Mouse (Mus musculus) embryo, embryonic 9.5 days (tissue): Measurements from ENCODE around the gene Plppr1.

Experiments used
- DNase-seq: peaks from one replicate; pipeline ENCODE4 v3.0.0-alpha.2; 2017; ENCODE audit errors: extremely low spot score

Plppr1 gene

DNA sequence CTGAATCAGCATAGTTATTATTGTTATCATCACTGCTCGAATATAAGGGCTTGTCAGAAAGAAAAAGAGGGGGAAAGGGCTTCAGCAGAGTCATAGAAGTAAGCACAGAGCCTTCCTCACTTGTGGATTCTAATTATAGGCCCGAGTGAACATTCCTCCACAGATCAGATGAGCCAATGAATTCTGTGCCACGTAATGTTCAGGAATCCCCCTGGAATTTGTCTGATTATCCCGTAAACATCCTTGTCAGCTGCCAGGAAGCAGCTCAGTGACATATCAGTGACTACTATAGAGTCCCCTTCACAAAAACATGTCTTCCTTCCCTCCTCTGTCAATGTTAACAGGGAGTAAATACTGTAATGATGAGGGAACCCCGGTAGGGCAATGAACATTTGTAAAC, 50.9 kb downstream of the Plppr1 start:
- DNase-seq, result no peak

DNA sequence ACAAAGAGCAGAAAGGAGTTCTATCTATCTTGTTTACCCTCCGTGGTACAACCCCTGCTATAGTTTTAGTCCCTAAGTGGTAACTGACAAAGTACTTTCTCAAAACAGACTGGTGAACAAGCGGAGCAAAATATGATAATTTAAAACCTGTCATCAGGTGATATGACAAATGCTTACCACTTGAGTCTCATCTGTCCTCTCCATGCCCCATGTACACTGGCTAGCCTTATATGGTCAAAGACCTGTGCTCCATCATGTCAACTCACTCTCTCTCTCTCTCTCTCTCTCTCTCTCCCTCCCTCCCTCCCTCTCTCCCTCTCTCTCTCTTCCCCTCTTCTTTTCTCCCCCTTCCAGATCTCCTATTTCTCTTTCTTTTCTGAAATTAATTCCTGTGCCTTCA, 59.8 kb downstream of the Plppr1 start:
- no peak for DNase-seq

DNA sequence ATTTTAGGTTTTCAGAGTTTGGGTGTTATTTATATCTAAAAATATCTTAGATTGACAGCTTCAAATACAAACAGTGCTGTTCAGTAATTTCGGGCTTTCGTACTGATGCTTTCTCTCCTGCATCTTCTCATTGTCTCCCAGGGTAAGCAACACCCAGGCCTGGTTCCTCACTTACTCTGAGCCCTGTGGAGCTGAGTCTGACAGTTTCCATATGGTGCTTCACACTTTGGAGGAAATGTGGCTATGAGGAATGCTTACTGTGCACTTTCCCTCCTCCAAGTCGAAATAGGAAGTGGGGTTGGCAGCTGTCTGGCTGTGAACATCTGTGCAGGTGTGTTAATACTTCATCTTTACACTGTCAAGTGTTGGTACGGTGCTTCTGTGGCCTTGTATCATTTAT, 85.7 kb downstream of the Plppr1 start:
- DNase-seq, result no peak

DNA sequence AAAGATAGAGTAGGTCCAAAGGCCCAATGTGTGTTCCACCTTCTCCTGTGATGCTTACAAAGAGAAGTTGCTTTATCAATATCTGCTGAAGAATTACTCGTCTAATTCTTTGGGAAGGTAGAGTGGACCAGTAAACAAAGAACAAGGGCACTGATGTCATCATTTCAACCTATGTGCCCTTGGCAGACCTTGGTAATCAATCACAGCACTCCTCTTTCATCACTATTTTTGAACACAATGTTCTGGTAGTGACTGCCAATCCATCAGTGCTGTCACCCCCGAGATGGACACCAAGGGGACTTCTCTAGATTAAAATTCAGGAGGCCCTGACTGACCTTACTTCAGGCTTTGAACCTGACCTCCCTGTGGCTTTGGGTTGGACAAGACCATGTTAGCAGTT, 89.7 kb downstream of the Plppr1 start:
- DNase-seq, result no peak

DNA sequence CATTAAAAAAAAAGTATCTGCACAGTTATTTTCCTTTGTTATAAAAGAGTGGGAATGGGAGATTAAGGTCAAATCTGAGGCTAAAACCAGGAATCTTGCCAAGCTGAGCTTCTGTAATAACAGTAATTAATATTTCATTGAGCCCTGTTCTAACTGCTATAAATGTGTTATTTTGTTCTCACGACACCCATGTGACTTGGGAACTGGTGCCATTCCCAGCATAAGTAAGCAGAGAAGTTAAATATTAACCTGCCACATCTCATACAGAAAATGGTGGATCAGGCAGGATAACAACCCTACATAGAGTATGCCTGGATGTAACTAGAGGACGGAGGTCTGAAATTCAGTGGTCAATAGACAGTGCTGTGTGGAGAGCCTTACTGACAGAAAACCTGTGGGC, 90.2 kb downstream of the Plppr1 start:
- no peak for DNase-seq

DNA sequence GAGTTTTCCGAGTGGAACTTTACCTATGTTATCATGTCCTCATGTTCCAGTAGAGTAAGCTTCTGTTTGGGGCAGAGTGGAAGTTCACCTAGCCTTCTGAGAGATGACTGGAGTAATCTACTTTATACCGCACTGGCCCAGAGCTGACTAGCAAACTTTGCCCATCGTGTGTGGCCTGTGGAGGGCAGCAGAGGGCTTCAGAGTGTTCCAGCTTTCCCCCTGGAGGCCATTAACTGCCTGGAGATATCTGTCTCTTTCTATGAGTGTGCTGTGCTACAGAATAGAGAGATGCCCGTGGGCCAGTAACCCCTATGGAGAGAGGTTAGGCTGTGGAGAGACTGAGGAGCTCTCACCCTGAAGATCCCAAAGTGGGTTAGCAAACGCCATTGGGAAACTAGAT, 94.8 kb downstream of the Plppr1 start:
- DNase-seq, result peak; percentile 55

DNA sequence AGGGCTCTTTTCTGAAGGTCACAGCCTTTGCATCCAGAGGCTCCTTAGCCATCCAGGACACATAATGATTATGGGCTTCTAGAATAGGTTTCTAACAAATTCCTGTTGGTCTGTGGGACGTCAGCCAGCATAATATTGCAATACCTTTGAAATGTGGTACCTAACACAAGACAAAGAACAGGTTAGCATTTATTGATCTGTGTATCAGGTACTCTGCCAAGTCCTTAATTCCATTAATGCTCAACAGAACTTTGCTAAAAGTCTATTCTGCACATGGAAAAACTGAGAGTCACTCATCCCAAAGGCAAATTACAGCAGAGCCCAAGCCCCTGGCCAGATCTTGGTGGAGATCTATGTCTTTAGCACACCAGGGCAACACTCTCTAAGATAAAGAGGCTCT, 97.7 kb downstream of the Plppr1 start:
- no peak for DNase-seq

DNA sequence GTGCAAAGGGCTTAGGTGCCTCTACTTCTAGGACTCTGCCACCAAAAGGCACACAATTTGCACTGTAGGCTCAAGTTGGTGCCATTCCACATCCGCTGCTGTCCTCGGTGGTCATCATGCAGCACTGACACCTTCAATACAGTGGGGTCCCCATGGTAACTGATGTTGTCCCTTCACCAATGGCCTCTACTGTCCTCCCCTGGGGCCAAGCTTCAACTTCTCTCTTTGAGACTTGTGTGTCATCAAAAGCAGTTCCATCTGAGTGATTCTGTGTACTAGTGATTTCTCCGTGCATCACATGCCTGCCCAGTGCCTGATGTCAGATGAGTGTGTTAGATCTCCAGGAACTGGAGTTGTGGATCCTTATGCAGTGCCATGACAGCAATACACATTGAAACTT, 104.2 kb downstream of the Plppr1 start:
- no peak for DNase-seq

DNA sequence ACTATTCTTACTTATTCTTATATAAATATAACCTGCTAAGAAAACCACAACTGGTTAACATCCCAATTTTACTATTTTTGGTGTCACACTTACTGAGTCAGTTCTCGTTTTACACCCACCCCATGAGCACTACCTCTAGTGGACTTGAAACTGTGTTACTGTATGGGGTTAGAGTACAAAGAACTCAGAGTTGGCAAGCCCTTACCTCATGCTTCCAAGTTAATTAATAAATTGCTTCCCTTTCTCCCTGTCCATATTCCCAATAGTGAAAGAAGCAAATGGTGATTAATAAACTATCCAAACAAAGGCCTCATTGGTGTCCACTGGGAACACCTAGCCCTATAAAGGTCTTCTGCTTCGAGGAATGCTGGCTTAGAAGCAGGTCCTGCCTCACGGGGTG, 107.3 kb downstream of the Plppr1 start:
- no peak for DNase-seq

DNA sequence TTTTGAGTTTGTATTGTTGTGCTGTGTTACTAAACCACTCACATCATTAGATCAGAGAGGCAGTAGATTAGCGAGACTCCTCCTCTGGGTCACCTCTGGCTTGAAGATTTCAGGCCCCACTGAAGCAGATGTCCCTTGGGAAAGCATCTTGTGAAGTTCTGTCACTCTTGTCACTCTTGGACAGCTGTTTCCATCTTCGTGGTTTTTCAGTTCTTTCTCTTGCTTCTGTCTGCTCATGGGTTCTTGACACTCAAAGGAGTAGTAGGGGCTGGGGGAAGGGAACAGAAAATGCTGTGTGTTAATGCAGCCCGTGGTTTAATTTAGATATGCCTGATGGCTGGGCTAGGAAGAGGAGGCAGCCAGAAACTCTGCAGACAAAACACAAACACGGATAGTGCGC, 108.0 kb downstream of the Plppr1 start:
- DNase-seq, result no peak

DNA sequence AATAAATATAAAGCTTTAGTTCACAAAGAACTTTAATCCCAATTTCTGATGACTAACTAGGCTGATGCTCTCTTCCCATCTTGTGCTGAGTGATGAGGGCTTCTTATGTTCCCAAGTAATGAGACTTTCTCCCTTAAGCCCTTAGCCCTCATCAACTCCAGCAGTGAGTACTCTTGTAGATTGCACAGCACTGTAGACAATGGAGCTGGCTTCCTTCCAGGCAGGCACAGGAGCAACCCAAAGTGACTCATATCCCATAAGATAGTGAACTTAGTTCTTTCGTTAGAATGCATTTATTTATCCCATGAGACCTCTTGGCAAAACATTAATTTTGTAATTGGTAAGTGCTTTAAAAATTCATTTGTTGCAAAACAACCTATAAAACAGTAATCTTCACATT, 110.4 kb downstream of the Plppr1 start:
- no peak for DNase-seq

DNA sequence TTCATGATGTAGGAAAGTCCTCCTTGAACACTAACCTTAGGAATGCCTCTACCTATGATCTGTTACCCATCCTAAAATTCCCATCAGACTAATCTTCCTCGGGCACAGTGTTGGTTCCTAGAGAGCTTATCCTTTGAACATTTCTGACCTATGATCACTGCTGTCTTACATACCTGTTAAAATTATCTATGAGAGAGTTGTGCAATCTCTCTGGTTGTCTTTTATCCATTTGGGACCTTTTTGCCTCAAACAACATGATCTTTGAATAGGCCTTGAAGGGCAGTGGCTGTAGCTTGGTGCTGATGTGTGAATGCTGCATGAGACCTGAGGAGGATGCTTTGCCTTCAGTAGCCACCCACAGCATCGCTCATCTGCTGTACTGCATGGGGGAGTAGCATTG, 119.0 kb downstream of the Plppr1 start:
- DNase-seq, result no peak

DNA sequence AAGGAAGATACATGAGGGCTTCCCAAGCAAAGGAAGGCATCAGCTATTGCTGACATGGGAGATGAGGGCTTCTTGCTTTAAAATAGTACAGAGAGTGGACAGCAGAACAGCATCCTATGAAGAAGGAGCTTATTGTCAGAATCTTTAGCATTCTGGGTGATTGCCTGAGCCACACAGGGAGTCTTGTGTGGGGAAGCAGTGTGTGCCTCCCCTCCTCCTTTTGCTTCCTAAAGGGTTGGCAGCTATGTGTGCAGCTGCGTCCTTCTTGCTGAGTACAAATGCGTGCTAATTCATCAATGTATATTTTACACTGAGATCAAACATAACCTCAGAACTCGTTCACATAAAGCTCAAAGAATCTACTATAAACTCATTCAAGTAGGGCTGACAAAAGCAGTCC, 119.8 kb downstream of the Plppr1 start:
- DNase-seq, result no peak

DNA sequence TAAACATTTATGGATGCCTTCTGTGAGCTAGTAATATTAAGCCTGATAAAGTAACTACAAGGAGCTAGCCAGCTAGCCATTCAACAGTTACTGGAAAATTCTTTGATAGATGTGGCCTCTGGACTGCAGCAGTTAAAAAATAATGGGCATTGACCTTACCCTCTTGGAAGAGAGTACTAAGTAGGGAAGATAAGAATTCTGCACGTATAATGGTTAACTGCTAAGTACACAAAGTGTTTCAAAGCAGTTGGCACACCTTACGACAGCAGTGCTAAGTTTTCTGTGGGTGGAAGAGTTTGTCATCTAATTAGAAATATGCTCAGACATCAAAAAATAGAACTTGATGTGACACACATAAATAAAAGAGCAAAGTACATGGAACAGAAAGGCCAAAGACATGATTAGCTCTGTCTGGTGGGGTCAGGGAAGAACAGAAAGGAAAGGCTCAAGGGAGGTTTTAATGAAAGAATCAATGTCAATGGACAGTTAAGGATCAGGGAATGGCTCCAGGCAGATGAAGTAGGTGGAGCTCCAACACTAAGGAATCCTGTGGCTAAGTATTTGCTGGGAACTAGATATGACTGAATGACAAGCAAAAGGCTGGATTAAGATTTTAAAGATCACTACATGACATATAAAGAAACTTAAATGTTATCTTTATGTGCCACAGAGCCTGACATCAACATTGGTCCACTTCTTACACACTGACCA, 120.6 kb downstream of the Plppr1 start:
- DNase-seq, result no peak

DNA sequence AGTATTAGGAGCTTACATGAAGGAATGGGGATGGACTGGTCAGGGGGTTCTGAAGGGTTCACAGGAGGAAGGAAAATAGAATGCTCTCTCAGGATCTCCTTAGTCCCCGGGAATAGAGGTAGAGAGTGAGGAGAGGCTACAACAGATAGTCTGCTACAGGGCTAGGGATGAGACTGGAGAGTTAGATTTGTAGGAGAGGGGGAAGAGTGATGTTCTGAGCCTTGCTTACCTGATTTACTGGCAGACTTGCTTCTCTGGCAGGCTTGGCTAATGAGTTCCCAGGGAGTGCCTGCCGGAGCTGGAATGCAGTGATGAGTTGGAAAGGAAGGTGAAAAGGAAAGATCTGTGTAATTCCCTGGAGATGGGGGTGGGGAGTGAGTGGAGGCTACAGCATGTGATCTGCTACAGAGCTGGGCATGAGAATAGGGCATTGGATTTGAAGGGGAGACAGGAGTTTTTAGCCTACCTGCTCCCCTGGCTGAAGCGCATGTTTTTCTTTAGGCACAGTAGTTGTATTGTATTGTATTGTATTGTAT, 131.0 kb downstream of the Plppr1 start:
- no peak for DNase-seq

DNA sequence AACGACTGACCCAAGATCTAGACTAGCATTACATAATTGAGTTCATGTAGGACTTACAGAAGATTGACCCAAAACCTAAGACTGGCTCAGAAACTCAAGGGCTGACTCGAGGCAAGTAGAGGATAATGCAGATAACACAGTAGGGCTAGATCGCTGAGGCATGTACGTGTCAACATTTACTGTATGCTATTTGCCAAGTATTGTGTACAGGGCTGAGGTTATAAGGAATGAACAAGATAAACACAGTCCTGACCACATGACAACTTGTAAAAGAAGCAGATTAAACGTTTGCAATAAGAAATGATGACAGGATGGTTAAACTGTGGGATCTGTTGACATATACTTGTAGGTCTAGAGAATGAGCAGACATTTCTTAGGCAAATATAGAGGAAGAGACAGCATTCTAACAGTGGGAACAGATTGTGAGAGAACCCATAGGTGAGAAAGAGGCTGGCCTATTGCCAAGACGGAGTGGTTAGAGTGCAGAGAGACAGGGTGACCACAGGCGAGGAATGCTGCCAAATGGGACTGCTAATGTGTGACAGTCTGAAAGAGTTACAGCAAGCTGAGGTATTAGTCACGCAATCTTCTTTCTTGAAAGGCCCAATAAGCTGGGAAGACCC, 138.2 kb downstream of the Plppr1 start:
- no peak for DNase-seq

DNA sequence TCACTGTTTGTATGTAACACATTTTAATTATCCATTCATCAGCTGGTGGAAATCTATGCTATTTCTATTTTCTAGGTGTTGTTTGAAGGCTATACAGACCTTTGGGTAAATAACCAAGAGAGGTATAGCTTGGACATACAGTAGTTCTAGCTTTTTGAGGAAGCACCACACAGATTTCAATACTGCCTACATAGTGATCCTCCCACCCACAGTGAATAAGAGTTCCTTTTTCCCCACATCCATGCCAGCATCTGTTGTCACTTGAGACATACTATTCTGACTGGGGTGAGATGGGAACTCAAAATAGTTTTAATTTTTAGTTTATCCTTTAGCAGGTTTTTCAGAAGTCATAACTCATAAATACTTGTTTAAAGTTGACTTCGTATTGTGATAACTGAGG, 151.4 kb downstream of the Plppr1 start:
- DNase-seq, result no peak

DNA sequence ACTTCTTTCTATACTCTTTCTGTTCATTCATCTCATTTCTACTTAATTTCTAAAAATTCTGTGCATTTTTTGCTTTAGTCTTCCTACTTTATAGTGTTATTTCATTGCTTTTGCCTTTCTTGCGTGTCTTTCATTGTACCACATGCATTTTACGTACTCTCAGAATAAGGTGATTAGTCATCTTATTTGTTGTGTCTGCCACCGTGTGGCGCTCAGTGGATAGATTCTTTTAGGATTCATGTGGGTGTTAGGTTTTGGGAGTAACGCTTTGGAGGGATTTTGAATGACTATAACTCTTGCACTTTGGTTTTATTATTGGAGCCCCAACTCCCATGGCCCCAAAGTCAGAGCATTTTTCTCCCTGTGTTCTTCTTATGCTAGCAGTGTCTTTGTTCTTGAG, 152.5 kb downstream of the Plppr1 start:
- no peak for DNase-seq

DNA sequence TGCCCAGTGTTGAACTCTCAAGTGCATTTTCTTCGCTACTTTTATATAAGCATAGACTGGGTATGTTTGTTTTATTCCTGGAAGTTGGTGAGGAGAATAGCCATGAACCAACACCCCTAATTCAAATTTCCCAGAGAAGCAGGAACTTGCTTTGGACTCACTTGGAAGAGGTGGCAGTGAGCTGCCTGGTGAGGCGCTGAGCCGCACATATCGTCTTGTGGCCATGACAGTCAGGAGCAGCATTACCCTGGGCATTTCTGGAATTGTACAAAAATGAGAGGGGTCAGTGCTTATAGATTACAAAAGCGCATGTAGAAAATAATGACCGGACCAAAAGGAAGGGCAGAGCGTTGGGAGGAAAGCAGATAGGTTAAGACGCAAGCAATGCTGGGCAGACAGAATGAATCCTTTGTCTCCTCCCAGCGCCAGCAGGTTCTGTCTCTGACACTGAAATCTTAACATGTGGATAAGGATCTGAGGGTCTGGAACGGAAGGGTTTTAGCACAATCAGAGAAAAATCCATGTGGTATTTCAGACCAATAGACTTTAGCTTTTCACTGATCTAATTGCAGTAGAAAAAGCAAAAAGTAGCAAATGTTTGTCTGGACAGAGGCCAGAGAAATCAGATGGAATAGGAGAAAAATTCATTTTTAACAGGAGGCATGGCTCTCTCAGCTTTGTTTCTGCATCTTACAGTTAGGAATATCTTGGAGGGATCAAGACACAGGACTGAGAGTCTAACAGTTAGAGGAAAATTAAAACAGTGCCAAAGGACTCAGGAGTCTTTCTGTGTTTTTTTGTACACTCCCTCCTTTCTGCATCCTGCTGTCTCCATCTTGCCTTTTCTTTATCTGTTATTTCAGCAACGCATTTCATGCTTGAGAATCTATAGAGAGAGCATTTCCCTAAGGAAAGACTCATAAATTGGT, 153.8 kb downstream of the Plppr1 start:
- no peak for DNase-seq

DNA sequence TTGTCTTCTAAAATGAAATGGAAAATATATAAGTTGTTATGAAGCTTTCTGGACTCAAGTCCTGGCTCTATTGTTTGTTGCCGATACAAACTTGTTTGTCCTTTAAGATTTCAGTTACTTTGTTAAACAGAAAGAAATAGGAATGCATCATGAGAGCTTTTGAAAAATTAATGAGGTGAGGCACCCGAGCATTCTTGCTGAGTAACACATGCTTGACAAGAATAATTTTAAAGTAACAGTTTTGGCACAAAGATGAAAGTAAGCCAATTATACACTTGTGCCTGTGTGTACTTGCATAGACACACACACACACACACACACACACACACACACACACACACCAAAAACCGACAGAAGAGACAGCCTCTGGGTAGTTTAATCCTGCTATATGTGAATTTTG, 155.3 kb downstream of the Plppr1 start:
- DNase-seq, result no peak

DNA sequence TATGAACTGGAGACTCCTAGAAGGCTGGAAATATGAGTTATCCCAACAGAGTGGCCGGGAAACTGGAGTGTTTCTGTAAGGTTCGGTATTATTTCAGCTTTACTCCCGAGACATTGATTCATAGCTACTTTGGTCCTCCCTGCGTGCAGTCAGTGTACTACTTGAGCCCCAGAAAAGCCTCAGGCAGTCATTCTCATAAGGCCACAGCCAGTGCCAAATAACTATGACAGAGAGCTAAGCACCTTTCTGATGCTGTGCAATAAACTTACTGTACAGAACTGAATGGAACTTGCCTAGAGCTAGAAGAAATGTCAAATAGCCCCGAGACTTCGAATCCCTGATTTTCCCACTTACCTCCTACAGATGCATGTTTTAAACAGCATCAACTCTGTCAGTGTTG, 164.4 kb downstream of the Plppr1 start:
- no peak for DNase-seq

DNA sequence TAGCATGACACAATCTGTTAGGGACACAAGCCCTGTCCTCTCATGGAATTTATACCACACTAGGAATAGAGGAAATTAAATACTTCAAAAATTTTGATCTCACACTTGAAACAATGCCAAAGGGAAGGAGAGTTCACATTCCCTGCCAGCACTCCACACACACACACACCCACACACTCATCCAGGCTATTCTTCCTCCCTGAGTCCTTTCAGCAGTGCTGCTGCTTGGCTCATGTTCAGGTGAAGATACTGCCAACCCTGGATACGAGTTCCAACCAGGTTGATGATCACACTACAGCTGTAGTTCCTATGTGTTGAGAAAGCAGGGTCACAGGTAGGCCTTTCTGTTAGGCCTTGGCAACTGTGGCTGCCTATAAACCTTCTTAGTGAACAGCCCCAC, 165.9 kb downstream of the Plppr1 start:
- DNase-seq, result no peak
